Mouse (Mus musculus) layer of hippocampus, postnatal 25 days (tissue): ENCODE results near the gene Ikzf4. TPM values are rescaled to one million over a fixed set of nuclear protein-coding genes. Genes with fewer than 3 reads are reported as not detected.
A peak's percentile ranks its signal among the peaks of the same experiment; 100 is the strongest.

Source experiments
- DNase-seq, 2 experiments: peaks; one replicate each; pipeline ENCODE4 v3.0.0; 2022; ENCODE audit warnings: mixed read lengths in 2 of 2, low spot score in 1 of 2; ENCODE audit errors: extremely low spot score in 1 of 2
- total RNA-seq, 2 experiments: library from RNA; stranded (reverse); gene quantifications; 2 replicates each; pipeline ENCODE4 v1.2.3; 2021

The Ikzf4 gene
- 10 to 100 TPM; 10.7 to 17.2 TPM for total RNA-seq

DNA sequence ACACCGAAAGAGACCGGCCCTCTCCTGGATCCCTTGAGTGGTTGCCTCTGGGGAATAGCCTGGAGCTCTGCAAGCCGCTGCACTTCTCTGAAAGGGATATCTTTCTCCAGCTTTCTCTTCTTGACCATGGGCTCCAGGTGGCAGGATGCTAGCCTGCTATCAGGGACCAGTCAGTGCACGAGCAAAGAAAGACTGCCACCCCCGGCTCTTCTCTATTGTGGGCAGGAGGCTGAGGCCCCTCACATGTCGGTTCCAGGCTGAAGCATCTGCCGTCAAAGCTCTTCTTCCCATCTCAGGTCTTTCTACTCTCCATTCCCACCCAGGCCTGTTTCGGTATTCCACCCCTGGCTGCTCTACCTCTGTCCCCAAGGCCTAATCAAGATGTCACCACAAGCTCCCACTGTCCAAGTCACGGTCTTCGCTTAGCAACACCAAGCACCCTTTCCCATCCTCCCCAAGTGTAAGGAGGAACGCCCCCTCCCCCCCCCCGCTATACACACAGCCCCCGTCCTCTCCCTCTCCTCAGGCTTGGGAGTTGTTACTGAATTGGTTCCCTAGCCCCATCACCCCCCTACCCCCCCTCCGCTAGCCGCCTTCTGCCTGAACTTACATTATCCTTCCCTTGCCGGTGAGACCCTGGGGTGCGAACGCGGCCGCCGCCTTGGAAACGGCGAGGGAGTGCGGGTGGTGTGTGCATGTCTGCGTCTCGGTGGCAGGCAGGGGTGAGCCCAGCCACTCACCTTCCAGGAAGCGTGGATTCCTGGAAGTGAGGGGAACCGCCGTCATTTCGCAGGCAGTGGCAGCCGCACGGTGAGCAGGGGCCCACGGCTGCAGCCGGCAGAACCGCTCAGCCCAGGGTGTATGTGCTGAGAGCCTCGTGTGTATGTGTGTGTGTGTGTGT lies at the start of gene Ikzf4:
Gene Ikzf4, minus strand, starts transcription at position 881 of the 901 bp plus-strand sequence.
- peak; percentile 38 to 61 for DNase-seq

DNA sequence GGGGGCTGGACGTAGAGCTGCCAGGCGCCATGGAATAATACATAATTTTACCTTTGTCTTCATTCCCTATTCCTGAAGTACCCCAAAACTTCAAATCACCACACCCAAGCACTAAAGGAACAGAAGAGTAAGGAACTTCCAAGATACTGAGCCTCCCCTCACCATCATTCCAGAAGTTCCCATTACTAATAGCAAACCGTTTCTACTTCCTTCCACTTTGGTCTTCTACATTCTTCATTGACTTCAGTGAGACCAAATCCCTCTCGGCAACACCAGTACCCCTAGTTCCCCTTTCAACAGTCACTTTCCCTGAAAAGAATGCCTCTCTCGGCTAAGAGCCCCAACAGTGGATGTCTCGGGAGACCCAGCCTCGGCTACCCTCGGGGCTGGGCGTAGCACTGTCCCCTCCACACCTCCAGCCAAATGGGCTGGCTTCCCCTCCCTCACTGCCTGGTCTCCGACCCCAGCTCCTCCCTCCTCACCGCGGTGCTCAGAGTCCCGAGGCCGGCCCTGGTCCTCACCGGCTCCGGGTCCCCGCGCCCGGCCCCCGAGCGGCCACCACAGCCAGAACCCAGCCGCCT lies 49.7 kb upstream of the Ikzf4 start:
- no peak for DNase-seq

DNA sequence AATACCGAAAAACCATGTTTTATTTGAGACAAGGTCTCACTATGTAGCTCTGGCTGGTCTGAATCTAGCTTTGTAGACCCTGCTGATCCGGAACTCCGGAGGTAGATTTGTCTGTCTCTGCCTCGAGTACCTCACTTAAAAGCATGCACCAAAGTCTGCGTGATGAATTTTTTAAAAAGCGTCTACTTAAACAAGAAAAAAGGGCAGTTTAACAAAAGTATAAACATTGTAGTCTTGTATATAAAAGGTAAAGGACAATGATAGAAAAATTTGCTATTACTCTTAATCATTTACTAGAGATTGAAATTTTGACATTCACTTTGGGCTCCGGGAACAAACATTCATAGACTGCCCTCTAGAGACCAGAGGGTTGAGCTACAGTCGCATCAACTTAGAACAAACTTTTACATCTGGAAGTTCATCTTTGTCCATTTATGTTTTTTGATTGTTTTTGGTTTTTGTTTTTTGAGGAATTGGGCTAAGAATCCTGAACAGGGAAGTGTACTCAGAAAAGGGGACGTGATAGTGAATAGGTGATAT lies 28.7 kb upstream of the Ikzf4 start:
- no peak for DNase-seq

DNA sequence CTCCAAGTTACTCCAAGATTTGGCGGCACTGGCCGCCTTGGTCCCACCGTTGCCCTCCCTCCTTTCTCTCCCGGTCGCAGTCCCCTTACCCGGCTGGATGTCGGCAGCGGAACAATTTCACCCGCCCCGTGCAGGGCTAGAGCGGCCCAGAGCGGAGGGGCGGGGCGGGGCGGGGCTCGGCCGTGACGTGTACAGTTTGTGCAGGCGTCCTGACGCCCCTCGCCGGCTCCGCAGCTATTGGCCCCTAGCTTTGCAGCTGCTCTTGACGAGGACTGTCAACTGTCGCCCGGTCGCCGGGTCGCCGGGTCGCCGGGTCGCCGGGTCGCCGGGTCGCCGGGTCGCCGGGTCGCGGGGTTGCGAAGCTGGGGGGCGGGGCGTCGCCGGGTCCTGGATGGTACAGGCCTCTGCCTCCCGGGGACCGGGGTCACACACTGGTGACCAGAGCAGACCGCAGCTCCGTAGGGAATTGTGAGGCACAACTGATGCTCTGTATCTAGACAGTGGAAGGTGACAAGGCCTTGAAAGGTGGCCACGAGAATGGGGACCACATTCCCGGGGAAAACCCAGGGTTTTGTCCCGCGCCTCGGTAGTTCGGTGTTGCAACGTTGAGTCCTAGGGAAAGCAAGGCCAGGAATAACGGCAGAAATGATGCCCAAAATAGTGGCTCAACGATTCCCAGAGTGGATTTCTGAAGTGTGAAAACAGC lies 28.1 kb upstream of the Ikzf4 start, which contains the start of gene Suox:
Gene Suox, minus strand, starts transcription at position 311 of the 706 bp plus-strand sequence.
- peak; percentile 68 to 76 for DNase-seq

DNA sequence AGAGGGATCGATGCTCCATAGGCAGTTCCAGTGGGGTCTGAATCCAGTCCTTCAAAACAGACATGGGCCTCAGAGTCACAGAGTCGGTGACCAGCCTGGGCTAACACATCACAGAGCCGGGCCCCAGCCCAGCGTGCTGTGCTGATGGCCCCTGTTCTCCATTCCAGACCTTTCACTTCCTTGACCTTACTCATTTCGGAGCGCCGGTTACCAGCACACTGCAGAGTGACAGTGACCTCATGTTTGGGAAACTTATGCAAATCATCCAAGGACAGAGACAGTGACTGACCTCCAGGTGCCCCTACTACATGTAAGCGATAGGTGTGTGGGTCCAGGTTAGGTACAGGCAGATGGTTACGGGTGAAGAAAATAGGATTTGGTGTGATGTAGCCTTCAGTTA lies 25.4 kb upstream of the Ikzf4 start:
- no peak for DNase-seq

DNA sequence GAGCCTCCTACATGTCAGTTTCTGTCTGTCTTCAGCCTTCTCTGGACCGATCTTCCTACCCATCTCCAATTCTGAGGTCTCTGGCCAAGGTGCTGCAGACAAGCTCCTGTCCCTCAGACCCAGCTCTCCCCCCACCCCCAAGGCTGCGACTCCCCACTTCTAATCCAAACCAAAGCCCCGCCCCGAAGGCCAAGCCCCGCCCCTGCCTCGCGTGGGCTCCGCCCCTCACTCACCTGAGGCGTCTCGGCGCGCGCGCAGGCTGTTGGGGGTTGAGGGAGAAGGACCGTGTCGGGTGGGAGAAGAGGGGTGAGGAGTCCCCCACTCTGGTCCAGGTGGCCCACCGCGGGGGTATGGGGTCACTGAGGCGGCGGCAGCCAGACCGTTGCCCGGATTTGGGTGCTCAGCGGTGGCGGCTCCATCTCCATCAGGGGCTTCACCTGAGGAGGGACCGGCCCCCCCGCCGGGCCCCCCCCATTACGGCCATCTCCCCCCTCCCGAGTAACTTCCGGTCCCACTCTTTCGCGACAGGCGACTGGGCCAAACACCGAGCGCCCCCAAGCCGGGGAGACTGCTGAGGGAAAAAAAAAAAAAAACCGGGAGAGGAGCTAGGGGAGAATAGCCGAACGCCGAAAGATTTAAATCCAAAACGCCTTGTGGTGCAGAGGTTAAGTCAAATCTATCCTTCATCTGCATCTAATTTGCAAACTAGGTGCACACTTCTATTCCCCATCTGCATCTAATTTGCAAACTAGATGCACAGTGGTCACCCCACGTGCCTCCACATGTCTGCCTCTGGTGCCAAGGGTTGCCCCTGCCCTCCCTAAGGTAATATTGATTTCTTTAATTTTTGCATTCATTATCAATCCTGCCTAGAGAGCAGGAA lies 23.2 kb upstream of the Ikzf4 start:
- DNase-seq = peak; percentile 54 to 61

DNA sequence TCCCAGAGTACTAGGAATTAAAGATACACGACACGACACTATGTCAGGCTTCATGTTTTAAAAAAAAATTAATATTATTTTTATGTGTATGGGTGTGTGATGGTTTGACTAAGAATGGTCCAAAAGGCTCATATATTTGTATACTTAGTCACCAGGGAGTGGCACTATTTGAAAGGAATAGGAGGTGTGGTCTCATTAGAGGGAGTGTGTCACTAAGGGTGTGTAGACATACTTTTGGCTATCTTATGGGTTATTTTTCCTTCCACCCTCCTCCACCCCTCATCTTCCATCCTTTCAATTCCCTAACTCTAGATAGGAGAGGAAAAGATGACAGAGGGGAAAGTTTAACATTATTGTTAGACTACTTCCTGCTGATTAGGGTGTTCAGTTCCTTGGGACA lies 20.0 kb upstream of the Ikzf4 start:
- DNase-seq = no peak

DNA sequence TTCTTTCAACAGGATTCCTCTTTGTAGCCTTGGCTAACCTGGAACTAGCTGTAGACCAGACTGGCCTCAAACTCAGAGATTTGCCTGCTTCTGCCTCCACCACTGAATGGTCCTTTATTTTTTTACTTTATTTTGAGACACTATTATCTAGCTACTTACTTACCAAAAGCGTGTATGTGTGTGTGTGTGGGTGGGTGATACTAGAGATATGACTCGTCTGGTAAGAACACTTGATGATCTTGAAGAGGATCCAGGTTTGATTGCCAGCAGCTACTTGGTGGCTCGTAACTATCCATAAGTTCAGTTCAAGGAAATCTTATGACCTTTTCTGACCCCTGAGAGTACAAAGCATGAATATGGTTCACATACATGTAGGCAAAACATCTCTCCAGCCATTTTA lies 19.5 kb upstream of the Ikzf4 start:
- DNase-seq = no peak

DNA sequence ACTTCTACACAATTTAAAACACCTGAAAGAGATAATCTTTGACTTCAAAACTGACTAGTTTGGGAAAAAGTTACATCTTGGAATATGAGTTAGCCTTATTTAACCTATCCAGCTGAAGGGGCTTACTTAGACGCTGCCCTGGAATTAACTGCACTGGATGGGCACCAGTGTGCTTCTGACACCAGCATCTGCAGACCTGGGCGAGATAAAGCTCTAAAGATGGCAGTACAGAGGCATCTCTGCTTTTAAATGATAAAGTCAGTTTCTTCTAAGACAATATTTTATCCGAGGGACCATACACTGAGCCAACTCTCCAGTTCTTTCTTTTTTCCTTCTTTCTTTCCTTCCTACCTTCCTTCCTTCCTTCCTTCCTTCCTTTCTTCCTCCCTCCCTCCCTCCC lies 19.0 kb upstream of the Ikzf4 start:
- no peak for DNase-seq

DNA sequence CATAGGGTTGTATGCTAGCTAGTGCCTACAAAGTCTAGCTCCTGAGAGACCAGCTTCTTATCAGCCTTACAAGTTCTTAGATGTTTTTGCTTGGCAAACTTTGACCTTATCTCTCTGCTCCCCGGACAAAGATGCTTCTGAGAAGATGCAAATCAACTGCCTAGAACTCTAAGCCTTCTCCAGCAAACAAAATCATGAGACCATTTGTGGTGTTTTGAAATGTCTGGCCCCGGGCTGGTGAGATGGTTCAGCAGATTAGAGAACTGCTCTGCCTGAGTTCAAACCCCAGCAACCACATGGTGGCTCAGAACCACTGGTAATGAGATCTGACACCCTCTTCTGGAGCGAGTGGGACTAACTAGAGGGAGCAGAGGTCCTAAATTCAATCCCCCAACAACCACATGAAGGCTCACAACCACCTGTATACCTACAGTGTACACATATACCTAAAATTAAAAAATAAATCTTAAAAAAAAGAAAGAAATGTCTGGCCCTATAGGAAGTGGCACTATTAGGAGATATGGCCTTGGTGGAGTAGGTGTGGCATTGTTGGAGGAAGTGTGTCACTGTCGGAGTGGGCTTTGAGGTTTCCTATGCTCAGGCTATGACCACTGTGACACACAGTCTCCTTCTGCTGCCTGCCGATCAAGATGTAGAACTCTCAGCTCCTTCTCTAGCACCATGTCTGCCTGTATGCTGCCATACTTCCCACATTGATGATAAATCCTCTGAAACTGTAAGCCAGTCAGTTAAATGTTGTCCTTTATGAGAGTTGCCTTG lies 17.8 kb upstream of the Ikzf4 start:
- DNase-seq = no peak

DNA sequence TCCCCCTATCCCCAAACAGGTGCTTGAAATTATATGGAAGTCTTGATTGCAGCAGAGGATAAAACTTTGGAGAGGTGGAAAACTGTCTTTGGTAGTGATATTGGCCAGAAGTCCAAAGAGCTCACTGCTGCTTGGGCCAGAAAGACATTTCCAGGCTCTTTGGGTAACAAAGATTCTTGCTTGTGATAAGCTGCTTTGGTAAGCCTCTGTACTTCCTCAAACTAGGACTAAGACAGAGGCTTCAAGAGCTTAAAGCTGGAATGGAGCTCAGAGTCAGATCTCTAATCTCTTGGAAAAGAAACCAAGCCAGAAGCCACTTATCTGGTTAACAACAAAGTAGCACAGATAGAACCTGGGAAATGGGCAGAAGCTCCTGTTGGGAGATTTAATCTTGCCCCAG lies 16.7 kb upstream of the Ikzf4 start:
- no peak for DNase-seq

DNA sequence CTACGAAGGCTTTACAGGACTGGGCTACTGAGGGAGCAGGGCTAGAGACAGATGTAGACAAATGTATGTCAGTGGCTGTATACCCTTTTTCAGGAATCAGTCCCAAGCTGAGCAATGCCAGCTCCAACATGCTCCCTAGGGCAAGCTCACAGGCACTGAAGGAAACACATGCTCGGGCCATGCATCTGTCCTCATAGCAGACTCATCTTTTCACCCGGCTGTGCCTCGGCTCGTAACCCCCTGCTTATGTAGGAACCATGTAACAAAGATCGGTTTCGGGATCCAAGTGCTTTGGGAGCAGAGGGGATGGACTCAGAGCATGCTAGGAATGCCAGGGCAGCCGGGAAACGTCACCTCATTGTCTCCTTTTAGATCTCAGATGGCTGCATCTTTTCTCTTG lies 13.7 kb upstream of the Ikzf4 start:
- DNase-seq = no peak

DNA sequence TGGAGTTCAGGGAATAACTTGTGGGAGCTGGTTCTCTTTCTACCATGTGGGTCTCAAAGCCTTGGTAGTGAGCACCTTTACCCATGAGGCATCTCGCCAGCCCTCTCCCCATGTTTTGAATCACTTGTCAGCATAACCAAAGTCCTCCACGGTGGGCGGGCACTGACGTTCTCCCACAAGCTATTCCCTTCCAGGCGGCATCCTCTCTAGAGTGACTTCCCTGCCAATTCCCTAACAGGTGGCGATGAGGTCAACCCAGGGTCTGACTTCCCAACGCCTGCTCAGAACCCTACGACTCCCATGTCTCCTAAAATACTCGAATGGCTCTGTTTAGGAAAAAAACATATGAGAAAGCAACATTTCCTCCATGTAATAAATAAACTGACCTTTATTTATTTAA lies 12.1 kb upstream of the Ikzf4 start:
- DNase-seq = no peak

DNA sequence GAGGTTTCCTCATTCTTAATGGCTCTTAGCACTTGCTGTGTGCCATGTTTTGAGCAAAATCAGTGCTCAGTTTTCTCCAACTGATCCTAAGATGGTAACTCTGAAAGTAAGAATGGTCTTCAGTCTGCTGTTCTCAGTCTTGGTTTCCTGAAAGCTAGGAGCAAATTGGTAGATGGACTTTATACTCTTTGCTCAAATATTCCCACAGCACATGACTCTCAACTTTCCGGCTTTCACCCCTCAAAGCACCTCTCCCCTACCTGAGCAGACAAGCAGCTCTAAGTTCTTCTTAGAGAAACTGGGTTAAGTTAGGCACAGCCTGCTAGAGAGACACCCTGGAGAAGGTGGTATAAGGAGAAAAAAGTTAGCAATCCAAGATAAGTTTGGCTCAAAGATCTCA lies 10.9 kb upstream of the Ikzf4 start:
- no peak for DNase-seq

DNA sequence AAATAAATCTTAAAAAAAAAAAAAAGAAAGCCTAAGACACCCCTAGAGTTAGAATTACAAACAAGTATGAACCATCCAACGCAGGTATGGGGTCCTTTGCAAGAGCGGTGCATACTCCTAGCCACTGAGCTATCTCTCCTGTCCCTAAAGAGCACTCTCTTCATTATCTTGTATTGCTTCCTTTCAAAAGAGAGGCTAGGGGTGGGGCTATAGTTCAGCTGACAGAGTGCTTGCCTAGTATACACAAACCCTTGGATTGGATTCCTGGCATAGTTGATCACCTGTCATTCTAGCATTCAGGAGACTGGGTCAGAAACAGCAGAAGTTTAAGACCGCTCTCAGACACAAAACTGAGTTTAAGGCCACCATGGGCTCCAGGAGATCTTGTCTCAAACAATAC lies 9.5 kb upstream of the Ikzf4 start:
- DNase-seq = no peak

DNA sequence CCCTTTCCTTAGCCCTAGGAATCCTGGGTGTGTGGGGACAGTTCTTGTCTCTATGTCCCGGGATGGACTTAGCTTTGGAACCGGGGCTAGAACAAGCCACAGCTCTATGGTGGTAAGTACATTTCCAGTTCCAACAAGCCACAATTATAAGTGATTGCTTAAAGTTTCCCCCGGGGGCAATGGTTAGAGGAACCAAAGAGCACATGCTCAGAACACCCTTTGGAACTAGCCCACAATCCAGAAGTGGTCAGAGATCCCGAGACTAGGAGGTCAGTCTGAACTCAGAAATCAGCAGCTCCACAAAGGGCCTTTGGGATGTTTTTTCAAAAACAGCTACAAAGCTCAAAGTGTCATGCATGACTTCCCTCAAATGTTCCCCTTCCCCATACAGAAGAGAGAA lies 8.1 kb upstream of the Ikzf4 start:
- no peak for DNase-seq

DNA sequence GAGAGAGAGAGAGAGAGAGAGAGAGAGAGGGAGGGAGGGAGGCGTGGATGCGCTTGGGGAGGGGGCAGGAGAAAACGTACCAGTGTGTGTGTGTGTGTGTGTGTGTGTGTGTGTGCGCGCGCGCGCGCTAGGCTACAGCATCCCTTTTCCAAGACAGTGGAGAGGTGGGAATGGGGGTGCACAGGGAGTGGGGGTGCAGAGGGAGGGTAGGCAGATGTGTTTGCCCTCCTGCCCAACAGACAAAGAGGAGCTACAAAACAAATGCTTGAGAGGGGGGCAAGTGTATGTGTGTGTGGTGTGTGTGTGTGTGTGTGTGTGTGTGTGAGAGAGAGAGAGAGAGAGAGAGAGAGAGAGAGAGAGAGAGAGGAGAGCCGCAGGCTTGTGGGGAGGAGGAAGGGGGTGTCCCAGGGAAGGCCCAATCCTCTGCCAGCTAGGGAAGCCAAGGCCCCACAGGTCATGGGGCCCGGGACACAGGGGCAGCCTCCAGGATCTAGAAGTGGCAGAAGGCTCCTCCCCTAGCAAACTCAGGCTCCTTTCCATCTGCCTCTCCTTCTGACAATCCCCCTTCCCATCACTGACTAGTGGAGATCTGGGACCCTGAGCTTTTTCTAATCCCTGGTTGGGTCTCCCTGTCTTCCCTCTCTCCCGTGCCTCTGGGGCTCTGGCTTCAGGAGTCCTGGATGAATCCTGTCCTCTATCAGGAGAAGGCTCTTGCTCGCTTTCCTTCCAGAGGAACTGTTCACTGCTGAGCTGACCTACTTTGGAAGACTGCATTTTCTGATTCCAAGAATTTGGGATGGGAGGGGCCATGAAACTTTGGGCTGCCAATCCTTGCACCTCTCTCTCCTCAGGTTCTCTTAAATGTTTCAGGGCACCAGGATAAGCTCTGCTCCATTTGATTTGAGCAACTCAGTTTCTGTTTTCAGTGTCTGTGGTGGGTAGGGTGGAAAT lies 623 bp upstream of the Ikzf4 start:
- peak; percentile 42 to 53 for DNase-seq

DNA sequence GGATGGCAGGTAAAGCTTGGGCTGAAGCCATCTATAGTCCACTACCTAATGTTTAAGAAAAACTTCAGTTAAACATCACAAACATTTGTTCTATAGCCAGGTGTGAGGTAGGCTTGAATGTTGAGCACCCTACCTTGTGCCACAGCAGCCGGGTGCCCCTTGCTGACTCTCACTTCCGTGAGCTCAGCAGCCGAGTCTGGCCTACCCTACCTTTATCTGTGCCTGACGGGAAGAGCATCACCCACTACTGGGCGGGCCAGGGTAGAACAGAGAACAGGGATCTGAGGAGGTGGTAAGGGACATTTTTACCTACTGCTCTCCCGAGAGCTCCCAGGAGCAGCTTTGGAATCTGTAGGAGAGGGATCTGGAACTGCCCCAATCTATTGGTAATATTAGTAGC lies 3.0 kb downstream of the Ikzf4 start:
- no peak for DNase-seq
